Mouse (Mus musculus): Measurements from ENCODE around the gene Hoxa11.

Hoxa11 gene

DNA sequence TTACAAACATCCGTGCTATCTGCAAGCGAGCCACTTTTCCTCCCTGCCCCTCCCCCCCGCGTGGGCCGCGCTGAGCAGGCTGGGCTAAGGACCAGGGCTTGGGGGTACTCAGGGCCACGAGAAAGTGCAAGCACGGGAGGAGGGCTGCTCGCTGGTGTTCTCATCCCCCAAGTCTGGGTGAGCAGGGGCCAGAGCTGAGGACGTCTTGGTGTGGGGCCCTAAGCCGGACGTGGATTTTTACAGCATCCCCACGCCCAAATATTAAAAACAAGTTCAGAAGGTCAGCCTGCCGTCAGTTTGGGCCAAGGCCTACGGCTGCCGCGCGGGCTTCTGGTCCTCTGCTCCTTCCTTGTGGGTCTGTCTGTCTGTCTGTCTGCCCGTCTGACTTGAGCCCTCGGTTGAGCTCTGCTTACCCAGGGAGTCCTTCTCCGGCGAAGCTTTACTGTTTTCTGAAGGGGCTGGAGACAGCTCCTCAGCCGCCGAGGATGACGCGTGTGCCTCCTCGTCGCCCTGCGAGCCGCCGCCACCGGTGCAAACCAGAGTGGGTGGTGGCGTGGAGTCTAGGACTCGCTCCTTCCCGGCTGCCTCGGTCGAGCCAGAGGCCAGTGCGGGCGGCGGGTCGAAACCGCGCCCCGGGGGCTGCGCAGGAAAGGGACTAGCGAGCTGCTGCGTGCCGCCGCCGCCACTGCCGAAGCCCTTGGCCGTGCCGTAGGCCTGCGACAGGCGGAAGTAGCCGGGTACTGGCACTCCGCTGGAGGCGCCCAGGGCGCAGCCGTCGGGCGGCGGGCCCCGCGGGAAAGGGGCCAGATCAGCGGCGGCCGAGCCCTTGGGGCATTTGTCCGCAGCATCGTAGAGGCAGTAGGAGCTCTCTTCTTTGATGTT, 11.8 kb downstream of the Hoxa11 start:
- no peak for TF ChIP-seq GATA4 (IDR thresholded peaks at IDR 0.05; ENCODE audit: insufficient replicate concordance, low read length)

DNA sequence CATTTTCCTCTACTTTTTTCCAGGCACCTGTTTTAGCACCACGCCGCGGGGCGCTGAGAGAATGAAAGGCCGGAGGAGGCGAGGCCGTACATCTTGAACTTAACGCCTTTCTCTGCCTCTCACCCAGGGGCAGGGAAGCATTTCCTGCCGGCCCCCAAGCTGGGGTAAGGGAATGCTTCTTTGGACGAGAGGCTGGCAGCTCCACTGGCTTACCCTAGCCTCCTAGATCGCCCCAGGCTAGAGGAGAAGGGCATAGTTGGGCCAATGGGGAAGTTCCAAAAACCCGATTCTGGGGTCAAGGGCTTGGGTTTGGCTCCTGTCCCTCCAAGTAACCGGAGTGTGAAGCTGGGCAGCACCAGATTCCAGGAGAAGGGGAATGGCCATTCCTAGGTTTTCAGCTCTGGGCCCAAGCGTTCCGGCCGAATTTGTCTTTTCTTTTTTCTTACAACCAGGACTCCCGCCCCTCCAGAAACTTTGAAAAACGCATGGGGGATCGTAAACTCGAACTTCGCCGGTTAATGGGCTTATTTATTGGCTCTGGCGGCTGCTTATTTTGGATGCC, 12.5 kb downstream of the Hoxa11 start:
- no peak for TF ChIP-seq GATA4 (IDR thresholded peaks at IDR 0.05; ENCODE audit: insufficient replicate concordance, low read length)

DNA sequence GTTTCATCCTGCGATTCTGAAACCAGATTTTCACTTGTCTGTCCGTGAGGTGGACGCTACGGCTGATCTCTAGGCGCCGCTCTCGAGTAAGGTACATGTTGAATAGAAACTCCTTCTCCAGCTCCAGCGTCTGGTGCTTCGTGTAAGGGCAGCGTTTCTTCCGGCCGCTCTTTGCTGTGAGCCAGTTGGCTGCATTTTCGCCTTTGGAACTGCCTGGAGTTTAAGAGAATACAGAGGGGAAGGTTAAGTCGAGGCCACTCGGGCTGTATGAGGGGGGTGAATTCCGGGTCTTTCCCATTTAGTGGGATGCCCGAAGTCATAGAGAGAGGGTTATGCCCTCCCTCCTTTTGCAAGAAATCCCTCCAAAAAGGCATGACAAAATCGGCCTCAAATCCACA, 13.0 kb downstream of the Hoxa11 start:
- no peak for TF ChIP-seq GATA4 (IDR thresholded peaks at IDR 0.05; ENCODE audit: insufficient replicate concordance, low read length)

DNA sequence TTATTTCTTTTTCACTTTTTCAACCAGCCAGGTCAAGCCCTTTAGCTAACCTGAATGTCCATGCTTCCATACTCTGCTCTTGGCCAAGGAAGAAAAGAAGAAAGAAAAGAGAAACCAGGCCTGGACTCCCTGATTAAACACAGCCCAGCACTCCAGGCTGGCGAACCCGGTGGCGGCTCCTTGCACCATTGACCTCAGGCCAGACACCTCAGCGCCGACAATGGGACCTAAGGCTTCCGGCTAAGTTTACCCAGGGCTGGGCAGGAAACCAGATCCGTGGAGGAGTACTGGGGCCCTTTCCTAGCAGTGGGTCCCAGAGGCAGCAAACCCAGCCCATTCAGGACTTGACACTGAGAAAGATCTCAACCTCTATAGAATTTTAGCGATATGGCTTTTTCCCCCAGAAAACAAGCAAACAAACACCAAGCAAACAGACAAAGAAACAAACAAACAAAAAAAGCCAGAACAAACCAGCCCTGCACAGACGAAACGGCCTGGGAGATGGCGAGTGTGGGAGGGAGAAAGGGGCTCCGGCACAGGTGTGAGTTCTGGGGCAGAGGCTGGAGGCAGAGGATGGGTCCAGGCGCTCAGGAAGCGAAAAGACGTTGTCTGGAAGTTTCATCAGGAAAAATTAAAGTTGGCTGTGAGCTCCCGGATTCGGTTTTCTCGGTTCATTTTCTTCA, 13.6 kb downstream of the Hoxa11 start:
- no peak for TF ChIP-seq GATA4 (IDR thresholded peaks at IDR 0.05; ENCODE audit: insufficient replicate concordance, low read length)

DNA sequence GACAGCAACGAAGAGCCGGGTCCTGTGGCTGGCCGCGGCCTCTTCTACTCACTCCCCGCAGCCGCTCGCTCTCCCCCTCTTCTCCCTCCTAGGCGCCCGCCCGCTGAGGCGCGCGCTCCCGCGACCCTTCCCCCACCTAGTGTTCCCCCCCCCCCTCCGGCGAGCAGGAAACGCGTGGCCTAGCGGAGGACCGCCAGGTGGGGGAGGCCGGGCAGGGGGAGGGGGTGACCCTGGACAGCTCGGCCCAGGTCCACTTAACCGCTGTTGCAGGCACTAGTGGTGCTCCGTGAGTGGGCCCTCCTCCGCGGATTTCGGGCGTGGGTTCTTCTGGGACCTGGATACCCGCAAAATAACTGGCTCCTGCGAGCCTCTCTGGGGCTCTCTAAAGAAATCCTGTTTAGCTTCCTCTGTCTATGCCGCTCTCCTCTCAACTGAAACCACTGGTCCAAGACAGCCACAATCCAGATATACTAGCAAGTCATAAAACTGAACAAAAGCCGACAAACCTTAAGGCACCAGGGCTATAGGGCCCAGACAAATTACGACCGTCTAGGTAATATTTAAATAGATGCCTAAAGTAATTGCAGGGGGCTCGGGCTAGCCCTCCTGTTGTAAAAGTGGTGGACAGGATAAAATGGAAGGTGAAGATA, 15.0 kb downstream of the Hoxa11 start, which contains the start of gene Hoxa9:
Gene Hoxa9, minus strand, starts transcription at position 574 of the 650 bp plus-strand sequence.
- no peak for TF ChIP-seq GATA4 (IDR thresholded peaks at IDR 0.05; ENCODE audit: insufficient replicate concordance, low read length)

DNA sequence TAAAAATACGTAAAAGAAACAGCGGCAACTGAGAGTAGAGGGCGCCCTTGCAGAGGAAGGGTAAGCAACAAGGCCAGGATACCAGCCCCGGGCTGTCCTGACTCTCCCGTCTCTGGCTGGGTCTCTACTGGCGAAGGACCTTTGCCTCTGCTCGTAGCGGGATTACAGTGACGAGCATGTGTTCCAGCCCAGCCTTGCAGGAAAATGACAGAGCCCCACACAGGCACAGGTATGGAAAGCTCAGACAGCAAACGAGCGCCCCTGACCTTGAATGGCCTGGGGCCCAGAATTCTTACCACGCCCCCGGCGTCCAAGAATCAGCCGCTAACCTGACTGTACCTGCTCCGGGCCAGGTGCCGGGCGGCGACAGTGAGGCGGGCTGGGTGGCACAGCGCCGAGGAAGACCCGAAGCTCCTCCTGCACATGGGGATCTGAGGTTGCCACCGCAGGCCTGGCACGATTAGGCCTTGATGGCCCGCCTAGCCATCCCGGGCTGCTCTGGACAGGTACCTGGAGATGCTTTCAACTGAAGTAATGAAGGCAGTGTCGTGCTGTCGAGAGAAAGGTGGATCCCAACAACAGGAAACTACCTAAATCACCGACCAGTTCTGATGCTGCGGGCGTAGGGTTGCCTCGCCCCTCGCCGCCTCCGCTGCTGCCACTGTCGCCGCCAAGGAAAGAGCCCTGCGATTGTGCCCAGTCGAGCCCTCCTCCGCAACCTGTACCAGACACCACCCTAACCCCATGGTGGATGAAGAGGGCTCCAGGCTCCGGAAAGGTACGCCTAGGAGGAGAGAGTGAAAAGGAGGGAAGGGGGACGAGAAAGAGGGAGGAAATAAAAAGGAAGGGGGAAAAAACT, 15.8 kb downstream of the Hoxa11 start:
- TF ChIP-seq GATA4 (IDR thresholded peaks at IDR 0.05; ENCODE audit: insufficient replicate concordance, low read length) = no peak

DNA sequence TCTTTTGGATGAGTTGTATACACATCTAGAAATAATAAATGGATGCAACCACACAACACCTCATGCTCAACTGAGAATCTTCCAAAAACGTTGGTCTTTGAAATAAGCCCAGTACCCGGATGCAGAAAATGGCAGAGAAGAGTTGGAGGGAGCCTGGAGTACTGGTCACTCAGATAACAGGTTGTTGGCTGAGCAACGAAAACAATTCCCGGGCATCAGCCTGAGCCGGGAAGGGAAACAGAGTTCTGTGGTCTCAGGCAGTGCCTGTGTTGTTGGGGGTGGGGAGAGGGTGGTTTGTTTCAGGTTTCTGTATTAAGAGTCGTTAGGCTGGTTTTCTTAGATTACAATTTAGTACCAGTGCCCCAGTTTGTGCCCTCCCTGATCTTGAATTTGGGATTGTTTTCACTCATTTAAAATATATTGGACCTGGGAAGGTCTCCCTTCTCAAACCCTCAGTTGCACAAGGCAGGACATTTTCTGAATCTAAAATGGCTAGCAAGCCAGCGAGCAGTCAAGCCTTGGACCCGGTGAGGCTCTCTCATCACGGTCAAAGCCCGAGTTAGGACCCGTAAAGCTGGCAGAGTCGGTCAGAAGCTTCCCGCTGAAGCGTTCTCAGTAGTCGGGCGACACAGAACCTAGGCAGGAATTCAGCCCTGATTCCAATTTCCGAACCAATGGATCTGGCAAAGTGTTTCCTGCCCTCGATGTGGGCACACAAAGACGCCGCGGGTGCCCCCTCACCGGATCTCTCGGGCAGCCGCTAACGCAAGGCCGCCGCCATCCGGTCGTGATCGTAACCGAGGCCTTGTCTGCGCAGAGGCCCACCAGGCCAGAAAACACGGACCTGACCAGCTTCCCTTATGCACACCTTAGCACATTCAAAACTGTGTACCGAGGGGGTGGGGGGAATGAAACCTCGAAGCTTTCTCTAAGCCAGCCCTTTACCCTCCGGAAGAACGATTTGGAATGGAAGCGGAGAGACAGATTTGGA, 16.8 kb downstream of the Hoxa11 start:
- no peak for TF ChIP-seq GATA4 (IDR thresholded peaks at IDR 0.05; ENCODE audit: insufficient replicate concordance, low read length)

DNA sequence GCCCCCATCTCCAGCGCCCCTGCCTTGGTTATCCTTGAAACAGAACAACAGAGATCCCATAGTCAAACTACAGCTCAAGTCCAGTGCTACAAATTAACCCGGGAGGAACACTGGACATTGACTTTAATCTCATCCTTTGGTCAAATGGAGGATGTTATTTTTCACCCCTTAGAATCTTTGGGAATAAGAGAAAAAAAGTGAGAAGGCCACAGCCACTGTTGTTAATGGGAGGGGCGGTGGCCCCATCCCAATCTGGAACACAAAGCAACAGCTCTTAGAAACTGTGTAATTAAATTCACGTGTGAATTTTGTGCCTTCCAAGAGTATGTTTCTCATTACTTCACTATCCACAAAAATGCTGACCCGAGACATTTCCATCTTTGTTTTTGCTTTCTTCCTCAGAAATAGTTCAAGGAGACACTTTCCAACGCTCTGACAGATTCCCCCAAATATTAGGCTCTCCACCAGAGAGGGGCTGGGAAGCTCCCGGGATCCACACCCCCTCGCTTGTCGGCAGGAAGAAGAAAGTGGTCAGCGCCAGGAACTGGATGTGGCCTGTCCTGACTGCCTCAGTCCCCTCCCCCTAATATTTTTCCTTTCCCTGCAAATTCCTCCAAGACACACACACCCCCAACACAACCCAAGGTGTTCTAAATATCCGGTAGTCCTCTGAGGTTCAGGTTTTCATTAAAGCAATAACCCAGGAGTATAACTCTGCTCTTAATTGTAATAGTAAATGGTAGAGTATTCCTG, 18.0 kb downstream of the Hoxa11 start:
- TF ChIP-seq GATA4 (IDR thresholded peaks at IDR 0.05; ENCODE audit: insufficient replicate concordance, low read length) = no peak

DNA sequence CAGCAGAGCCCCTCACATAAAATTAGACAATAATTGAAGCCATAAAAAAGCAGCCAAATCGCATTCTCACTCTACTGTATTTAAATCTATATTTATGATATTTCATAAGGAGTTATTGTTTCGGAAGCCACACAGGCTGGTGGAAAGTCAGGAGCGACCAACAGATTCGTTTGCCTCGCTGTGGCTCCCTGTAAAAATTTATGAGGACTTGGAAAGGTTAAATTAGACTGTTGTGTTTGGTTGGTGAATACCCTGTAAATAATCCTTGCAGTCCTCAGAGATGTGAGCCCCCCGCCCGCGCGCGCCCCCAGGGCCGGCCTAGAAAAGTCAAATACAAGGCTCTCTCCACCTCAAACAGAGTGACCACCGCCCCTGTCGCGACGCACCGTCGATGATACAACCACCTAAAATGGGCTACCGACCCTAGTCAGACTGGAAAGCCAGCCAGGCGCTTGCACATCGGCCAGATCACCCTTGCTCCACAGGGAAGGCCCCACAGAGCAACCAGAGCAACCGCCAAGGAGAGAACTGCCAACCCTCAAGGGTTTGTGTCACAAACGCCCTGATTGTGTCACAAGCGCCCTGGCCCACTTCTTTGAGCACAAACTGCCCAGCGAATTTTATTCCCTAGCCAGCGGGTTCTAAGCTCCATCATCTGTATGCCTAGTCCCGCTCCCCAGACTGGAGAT, 18.9 kb downstream of the Hoxa11 start:
- TF ChIP-seq GATA4 (IDR thresholded peaks at IDR 0.05; ENCODE audit: insufficient replicate concordance, low read length) = no peak

DNA sequence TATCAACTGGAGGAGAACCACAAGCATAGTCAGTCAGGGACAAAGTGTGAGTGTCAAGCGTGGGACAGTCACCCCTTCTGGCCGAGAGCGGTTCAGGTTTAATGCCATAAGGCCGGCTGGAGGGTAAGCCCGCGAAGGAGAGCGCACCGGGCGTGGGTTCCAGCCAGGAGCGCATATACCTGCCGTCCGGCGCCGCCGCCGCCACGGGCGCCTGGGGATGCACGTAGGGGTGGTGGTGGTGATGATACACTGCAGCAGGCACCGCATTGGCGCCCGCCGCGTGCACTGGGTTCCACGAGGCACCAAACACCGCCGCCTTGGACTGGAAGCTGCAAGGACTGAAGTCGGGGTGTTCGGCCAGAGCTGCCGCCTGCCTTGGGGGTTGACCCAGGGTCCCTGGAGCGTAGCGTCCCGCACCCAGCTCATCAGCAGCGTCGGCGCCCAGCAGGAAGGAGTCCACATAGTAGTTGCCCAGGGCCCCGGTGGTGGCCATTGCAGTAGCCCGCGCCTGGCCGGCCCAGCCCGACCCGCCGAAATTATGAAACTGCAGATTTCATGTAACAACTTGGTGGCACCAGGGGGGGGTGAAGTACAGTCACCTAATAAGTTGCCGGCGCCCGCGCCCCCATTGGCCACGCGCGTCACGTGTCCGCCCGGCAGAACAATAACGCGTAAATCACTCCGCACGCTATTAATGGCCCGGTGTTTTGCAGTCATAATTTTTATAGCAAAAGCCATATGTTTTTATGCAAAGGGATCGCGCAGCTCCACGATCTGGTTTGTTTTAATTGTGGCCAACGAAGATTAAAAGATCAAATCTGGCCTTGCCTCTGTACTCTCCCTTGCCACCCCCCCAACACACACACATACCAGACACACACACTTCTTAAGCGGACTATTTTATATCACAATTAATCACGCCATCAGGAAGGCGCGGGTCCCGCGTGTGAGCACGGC, 19.7 kb downstream of the Hoxa11 start:
- no peak for TF ChIP-seq GATA4 (IDR thresholded peaks at IDR 0.05; ENCODE audit: insufficient replicate concordance, low read length)
